Mouse (Mus musculus) liver, embryonic 14.5 days (tissue): ENCODE data around the gene A630001G21Rik. TPM values are rescaled to one million over a fixed set of nuclear protein-coding genes. Genes with fewer than 3 reads are reported as not detected.

Experiments used
- ATAC-seq: fragments of 200-750 bp; cut with Nextera tagmentation; 2 replicates; pipeline ENCODE4 v1.8.0; 2017; ENCODE audit warnings: moderate number of reproducible peaks, mild to moderate bottlenecking, moderate library complexity; ENCODE audit not compliant: insufficient read depth
- DNase-seq, 3 experiments: peaks; one replicate each; pipeline ENCODE4 v3.0.0-alpha.2; 2012 to 2013; ENCODE audit warnings: low read depth in 3 of 3, low spot score in 3 of 3
- H3K27ac ChIP-seq: fragments of 300-500 bp; sonication (generic); 2 replicates; pipeline ENCODE4 v1.5.1; 2014; ENCODE audit warnings: moderate library complexity, mild to moderate bottlenecking, control low read depth, inconsistent platforms
- H3K27me3 ChIP-seq: fragments of 300-500 bp; sonication (generic); 2 replicates; pipeline ENCODE4 v1.6.1; 2014; ENCODE audit warnings: mild to moderate bottlenecking, low read length, moderate library complexity; ENCODE audit not compliant: control insufficient read depth, insufficient read depth
- H3K36me3 ChIP-seq: fragments of 300-500 bp; sonication (generic); replicated peaks from 2 replicates; pipeline ENCODE4 v1.6.1; 2014; ENCODE audit warnings: low read depth; ENCODE audit not compliant: control insufficient read depth, insufficient read depth
- H3K4me1 ChIP-seq, 2 experiments: fragments of 200-500 bp in 1 of 2; fragments of 300-500 bp in 1 of 2; sonication (generic) in 1 of 2; replicated peaks; 2 replicates each; pipeline ENCODE4 v1.6.1; 2012 to 2014; ENCODE audit warnings: antibody characterized with exemption in 1 of 2, inconsistent platforms in 1 of 2, low read length in 1 of 2; ENCODE audit not compliant: control insufficient read depth in 2 of 2, insufficient read depth in 2 of 2
- H3K4me2 ChIP-seq: fragments of 300-500 bp; sonication (generic); 2 replicates; pipeline ENCODE4 v1.6.1; 2014; ENCODE audit warnings: low read depth, mild to moderate bottlenecking, control low read depth, moderate library complexity
- H3K4me3 ChIP-seq, 2 experiments: fragments of 200-500 bp in 1 of 2; fragments of 300-500 bp in 1 of 2; sonication (generic) in 1 of 2; 2 replicates each; pipeline ENCODE4 v1.5.1; 2012 to 2014; ENCODE audit warnings: low read depth in 2 of 2, low read length in 2 of 2, mild to moderate bottlenecking in 2 of 2, control low read depth in 1 of 2, inconsistent platforms in 1 of 2, moderate library complexity in 1 of 2; ENCODE audit not compliant: insufficient read depth in 1 of 2
- H3K9ac ChIP-seq: fragments of 300-500 bp; sonication (generic); replicated peaks from 2 replicates; pipeline ENCODE4 v1.6.1; 2014; ENCODE audit warnings: mild to moderate bottlenecking, control low read depth, moderate library complexity
- H3K9me3 ChIP-seq: fragments of 300-500 bp; sonication (generic); 2 replicates; pipeline ENCODE4 v1.6.1; 2016; ENCODE audit warnings: low read length, mixed read lengths; ENCODE audit not compliant: control insufficient read depth
- CTCF ChIP-seq: IDR thresholded peaks from 2 replicates; pipeline ENCODE4 v1.5.1; 2016; ENCODE audit warnings: antibody characterized with exemption, low read depth, control low read depth
- EP300 ChIP-seq: IDR thresholded peaks from 2 replicates; pipeline ENCODE4 v1.6.1; 2016; ENCODE audit warnings: antibody characterized with exemption, low read depth
- WGBS: fragments of 180-500 bp; shearing (Covaris S2); extraction: QIAGEN DNeasy Blood & Tissue Kit; methylation state at CpG from one replicate; pipeline ENCODE4 v1.1.7; 2014; ENCODE audit not compliant: insufficient replicate concordance; 5-methylcytosine and 5-hydroxymethylcytosine counted together
- polyA plus RNA-seq, 2 experiments: library from polyadenylated mRNA; depleted of rRNA in 1 of 2; stranded (reverse) in 1 of 2; unstranded in 1 of 2; fragments of >200 nt; fragmentation: Nextera tagmentation in 1 of 2; extraction: Ambion mirVana in 1 of 2; gene quantifications; 2 replicates each; pipeline versions ENCODE4 v1.2.1 to v1.2.3; 2012 to 2014

Gene A630001G21Rik
- polyA plus RNA-seq, 2 experiments = 2.6 to 2.9 TPM

GRCm38 (mm10) chr1:85793208-85794105 is 15.0 kb upstream of the A630001G21Rik start, which contains the start of gene Cab39:
Cab39 (plus strand) TSS chr1:85793441.
- peaks cover 7 to 12% of the 10 kb centered on the region in 2 experiments for H3K4me1 ChIP-seq
- peak; percentile 88 for ATAC-seq
- H3K27ac ChIP-seq = peak within 1 kb of the TSS; percentile 65
- peak; percentile 65 to 71 (median 68) for DNase-seq
- H3K9ac ChIP-seq = peak within 1 kb of the TSS; percentile 76
- no peaks in the 10 kb centered on the region for H3K9me3 ChIP-seq
- H3K36me3 ChIP-seq = 0 out of 2 replicates have a peak, but pooled peaks cover 2% of the 10 kb centered on the region
- H3K4me2 ChIP-seq = peak within 1 kb of the TSS; percentile 82
- TF ChIP-seq CTCF (peak; percentile 73), EP300 (no peak)
- H3K27me3 ChIP-seq = no peaks in the 10 kb centered on the region
- under 1% methylated on average over 101 of the region's 118 CpGs for WGBS
- H3K4me3 ChIP-seq = peak within 1 kb of the TSS; percentile 82 to 99

- Histone ChIP-seq H3K36me3 (0 out of 2 replicates have a peak, but pooled peaks cover 2% of the 10 kb centered on the region), H3K4me1 (peaks cover 3 to 10% of the 10 kb centered on the region in 2 experiments; a peak in 3 of 4 replicates), H3K9me3 (no peaks in the 10 kb centered on the region), H3K27ac (no peak overlapping the region), H3K27me3 (no peaks in the 10 kb centered on the region), H3K9ac (no peak overlapping the region), H3K4me2 (no peak overlapping the region), H3K4me3 (no peak overlapping the region)
- ATAC-seq (no peak), DNase-seq (no peak)
- WGBS = 67% methylated on average over 3 of the region's 3 CpGs
- TF ChIP-seq EP300 (no peak), CTCF (no peak)
These were observed 13.0 kb upstream of the A630001G21Rik start for GRCm38 (mm10) chr1:85791476-85791875.

- peaks cover 0 to 6% of the 10 kb centered on the region in 2 experiments; a peak in 2 of 4 replicates for H3K4me1 ChIP-seq
- no peak overlapping the region for H3K27ac ChIP-seq
- no peak for TF ChIP-seq CTCF
- no peak for TF ChIP-seq EP300
- no peak overlapping the region for H3K9ac ChIP-seq
- no peaks in the 10 kb centered on the region for H3K9me3 ChIP-seq
- no peaks in the 10 kb centered on the region for H3K36me3 ChIP-seq
- DNase-seq = no peak
- H3K27me3 ChIP-seq = no peaks in the 10 kb centered on the region
- H3K4me3 ChIP-seq = no peak overlapping the region
- 49% methylated on average over 3 of the region's 3 CpGs for WGBS
- ATAC-seq = no peak
- H3K4me2 ChIP-seq = no peak overlapping the region
These were observed 12.1 kb upstream of the A630001G21Rik start for GRCm38 (mm10) chr1:85790565-85790964.

GRCm38 (mm10) chr1:85779428-85780180 is 1.2 kb upstream of the A630001G21Rik start:
- ATAC-seq = 0 out of 2 replicates have a peak, but pooled peaks have one; percentile 41
- DNase-seq = peak; percentile 5 to 42 (median 11)
- 37% methylated on average over 4 of the region's 4 CpGs for WGBS

More at GRCm38 (mm10) chr1:85779428-85780180, 1.2 kb upstream of the A630001G21Rik start:
- TF ChIP-seq EP300 (no peak), CTCF (no peak)
- H3K4me1 ChIP-seq = no peaks in the 10 kb centered on the region
- H3K36me3 ChIP-seq = no peaks in the 10 kb centered on the region
- H3K9me3 ChIP-seq = no peaks in the 10 kb centered on the region
- no peak overlapping the region for H3K4me2 ChIP-seq
- no peak overlapping the region for H3K27ac ChIP-seq
- H3K4me3 ChIP-seq = no peak overlapping the region
- no peak overlapping the region for H3K9ac ChIP-seq
- H3K27me3 ChIP-seq = no peaks in the 10 kb centered on the region
